Mouse (Mus musculus): Measurements from ENCODE around the gene Vps72.

GRCm38 (mm10) chr3:95169996-95170395 is 59.2 kb downstream of the Vps72 start:
- TF ChIP-seq CTCF (conservative IDR thresholded peaks at IDR 0.05; ENCODE audit: insufficient read depth, insufficient read length, low read depth, low read length) (no peak), POLR2A (IDR thresholded peaks at IDR 0.05; ENCODE audit: low read depth, low read length) (no peak)

Data from kidney, adult 2 months (tissue).